Mouse (Mus musculus) 3T3-L1 (cell line): ENCODE measurements around the gene Naa40.

Experiments
- DNase-seq: peaks from one replicate; pipeline ENCODE4 v3.0.0-alpha.2; 2015; ENCODE audit warnings: low read depth, low spot score

Gene Naa40

DNA sequence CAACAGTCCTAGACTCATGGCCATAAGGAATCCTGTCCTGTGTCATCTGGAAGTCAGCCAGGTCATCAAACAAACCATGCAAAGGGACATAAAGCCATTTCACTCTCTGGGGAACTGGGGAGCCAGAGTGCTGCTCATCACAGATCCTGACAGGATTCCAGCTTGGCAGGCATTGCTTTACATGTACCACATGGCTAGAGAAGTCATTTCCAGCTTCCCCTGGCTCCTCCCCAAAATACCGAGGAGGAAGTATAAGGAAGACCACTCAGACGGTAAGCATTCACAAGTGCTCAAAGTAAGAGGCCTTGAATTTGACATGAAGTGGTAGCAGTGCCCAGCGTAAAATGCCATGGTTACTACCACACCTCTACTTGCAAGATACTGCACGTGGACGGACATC, 26.5 kb downstream of the Naa40 start:
- no peak for DNase-seq

- DNase-seq: peak; percentile 60
Observed at GRCm38 (mm10) chr19:7213010-7213409, 28.0 kb downstream of the Naa40 start.

- no peak for DNase-seq
Observed at GRCm38 (mm10) chr19:7212216-7212615, 28.8 kb downstream of the Naa40 start.

DNA sequence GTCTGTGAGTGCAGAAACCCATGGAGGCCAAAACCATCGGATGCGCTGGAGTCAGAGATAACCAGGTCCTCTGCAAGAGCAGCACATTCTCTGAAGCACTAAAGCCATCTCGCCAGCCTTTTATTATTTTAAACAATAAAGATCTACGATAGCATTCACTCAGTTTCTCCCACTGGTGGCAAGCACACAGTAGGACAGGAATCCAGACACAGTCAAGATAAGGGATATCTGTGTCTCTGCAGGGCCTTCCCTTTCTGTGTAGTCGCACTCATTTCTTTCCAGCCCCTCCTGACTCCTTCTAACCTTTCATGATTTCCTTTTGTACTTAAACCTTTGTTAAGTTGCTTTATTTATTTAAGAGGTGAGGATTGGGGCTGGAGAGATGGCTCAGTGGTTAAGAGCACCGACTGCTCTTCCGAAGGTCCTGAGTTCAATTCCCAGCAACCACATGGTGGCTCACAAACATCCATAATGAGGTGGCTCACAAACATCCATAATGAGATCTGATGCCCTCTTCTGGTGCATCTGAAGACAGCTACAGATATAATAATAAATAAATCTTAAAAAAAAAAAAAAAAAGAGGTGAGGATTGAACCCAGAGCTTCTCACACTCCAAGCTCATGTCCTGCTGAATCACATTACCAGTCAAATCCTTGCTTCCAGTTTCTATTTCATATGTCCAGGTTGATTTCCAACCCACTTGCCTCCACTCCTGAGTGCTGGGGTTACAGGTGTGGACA, 30.9 kb downstream of the Naa40 start:
- DNase-seq: no peak

GRCm38 (mm10) chr19:7205753-7206736, 34.9 kb downstream of the Naa40 start, which contains the start of gene Otub1:
Otub1 (minus strand) TSS chr19:7206316.
- peak; percentile 98 for DNase-seq

GRCm38 (mm10) chr19:7205326-7205725, 35.7 kb downstream of the Naa40 start:
- DNase-seq: peak; percentile 64

DNA sequence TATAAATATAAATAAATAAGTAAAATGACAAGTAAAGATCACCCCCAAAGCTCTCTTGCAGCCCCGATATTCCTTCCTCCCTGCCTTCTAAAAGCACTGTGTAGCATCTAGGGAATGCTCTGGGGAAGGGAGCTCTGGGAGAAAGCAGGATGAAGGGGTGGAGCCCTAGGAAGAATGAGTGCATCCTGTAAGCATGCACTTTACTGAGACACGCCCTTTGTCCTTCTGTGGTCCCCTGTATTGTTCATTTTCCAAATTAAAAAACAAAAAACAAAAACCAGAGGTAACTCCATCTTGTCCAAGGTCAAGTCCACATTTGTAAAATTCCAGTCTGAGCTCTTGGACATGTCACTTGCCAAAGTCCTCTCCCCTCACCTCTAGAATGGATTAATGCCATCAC, 36.1 kb downstream of the Naa40 start:
- peak; percentile 83 for DNase-seq

DNA sequence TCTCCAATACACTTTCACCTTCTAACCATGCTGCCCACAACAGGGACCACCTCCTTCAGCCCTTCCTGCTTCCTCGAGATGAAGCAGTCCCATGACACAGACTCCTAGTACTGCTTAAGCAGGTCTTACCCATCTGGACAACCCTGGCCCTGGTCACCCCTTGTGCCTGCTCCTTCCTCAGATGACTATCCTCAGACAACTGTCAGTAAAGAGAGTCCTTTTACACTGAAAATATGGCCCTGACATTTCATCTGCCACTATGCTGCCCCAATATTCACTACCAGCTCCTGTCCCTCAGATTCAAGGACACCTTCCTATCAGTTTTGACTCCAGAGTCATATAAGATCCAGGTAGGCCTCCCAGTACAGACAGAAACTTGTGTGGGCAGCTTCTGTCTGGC, 40.6 kb downstream of the Naa40 start:
- DNase-seq: no peak

GRCm38 (mm10) chr19:7199089-7199488, 41.9 kb downstream of the Naa40 start:
- DNase-seq: no peak

GRCm38 (mm10) chr19:7197445-7197844, 43.5 kb downstream of the Naa40 start:
- no peak for DNase-seq

DNA sequence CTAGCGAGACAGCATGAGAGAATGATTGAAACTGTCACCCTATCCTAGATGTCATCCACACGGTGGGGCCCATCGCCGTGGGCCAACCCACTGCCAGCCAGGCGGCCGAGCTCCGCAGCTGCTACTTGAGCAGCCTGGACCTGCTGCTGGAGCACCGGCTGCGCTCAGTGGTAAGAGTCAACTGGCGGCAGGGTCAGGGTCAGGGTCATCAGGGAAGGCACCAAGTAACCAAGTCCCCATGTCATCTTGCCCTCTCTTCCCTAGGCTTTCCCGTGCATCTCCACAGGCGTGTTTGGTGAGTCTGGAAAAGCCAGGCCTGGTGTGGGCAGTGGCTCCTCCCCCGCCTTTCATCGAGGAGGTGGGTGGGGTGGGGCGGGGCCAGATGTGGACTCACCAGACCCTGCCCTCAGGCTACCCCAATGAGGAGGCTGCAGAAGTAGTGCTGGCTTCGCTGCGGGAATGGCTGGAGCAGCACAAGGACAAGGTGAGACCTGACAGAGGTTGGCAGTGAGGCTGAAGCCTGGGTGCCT, 44.2 kb downstream of the Naa40 start:
- peak; percentile 42 for DNase-seq

DNA sequence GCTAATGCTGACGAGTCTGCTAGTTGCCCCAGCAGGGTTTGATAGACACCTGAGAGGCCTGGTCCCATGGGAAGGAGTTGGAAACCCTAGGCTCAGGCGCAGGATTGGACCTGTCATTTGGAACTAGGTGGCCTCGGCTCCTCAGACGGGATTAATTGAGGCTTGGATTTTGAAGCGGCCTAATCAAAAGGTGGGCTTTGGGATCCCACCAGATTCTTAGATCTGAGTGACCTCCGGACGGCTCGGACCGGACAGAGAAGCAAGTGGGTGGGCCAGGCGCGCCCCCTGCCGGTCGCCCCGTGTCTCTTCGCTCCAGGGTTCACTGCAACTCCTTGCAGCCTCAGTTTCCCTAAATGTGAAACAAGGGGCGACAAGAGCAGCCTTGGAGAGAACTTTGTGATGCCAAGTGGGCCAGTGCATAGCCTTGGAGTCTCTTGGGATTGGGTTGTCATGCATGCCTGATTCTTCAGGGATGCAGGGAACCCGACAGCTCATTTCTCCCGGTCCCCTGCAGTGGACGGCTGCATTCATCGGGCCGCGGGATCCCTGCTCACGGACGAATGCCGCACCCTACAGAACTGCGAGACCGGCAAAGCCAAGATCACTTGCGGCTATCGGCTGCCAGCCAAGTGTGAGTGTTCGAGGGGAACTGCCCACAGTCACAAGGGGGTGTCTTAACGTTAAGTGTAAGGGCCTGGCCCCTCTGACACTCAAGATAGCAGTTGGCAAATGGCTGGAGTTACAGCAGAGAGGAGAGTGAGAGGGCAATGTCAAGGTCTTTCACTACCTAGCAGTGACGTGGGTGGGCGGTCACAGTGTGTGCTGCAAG, 44.9 kb downstream of the Naa40 start:
- peak; percentile 47 for DNase-seq

DNA sequence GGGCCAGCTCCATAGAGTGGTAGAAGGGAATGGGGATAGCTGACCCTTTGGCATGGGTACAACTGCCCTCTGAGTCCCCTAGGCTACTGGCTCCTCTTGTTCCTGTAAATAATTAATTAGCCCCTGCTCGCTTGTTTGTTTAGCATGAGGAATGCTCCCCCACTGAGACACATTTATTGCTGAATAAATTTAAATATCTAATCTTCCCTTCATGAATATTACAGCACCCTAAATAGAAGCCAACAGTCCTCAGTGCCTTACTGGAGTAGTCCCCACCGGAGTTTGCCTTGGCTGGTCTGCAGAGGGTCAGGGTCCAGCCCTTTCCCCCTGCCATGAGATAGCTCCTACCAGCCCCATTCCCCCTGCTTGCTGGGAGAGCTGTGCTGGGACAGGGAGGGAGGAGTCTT, 48.4 kb downstream of the Naa40 start:
- no peak for DNase-seq

DNA sequence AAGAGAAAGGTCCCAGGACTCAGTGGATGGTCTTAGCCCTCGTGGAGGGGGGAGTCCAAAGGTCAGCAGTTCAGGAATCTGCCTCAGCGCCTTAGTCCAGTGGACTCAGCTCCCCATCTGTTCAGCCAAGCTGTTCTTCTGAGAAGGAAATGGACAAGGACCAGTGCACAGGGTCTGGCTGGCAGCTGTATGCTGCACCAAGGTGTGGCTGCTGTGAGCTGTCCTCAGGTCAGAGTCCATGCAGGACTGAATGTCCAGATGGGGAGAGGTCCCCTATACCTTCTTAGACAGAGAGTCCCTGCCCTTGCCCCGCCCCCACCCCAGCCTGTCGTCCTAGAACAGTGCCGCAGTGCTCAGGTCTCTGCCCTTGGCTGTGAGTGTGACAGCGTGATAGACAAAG, 49.3 kb downstream of the Naa40 start:
- DNase-seq: no peak

- no peak for DNase-seq
Observed at GRCm38 (mm10) chr19:7190986-7191385, 50.0 kb downstream of the Naa40 start.

DNA sequence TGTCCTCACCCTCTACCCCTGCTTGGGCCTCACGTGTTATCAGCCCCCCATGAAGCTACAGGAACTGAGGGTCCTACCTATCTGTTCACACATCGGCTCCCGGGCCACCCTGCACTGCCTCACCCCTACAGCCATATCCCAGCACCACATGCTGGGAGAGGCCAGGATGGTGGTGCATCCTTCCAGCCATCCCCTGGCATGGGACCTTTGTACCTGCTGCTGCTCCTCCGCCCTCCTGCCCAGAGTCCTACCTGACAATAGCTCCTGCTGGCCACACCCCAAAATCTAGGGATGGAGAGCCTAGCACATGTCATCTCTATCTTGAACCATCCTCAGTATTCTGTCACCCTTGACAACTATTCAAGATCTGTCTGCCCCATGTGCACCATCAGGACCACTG, 52.0 kb downstream of the Naa40 start:
- no peak for DNase-seq

DNA sequence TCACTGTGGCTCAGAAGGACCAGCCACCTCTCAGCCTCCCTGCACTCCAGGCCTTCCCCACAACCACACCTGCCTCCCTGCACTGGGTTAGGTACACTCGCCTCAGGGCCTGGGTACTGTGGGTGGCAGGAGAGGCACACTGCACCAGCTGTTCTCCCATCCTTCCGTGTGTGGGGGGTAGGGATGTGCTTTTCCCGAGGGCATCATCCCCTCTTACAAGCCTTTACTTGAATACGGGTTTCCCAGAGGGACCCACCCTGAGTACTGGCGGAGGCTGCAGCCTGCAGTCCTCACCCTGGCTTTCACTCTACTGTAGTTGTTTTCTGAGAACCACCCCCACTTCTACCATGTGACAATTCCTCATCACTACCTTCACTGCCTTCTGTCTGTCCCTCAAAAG, 53.8 kb downstream of the Naa40 start:
- DNase-seq: no peak

GRCm38 (mm10) chr19:7185715-7186291, 55.2 kb downstream of the Naa40 start:
- no peak for DNase-seq

DNA sequence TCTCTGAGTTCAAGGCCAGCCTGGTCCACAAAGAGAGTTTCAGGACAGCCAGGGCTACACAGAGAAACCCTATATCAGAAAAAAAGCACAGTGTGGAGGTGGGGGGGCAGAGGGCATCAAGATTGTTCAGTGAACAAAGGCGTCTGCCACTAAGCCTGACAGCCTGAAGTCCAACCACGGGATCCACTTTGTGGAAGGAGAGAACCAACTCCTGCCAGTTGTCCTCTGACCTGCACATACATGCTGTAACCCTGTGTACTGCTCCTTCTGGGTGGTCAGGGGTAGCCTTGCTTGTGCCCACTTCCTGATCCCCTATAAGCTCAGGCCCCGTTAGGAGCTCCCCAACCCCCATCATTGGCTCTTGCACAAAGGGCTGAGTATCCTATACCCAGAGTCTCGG, 55.9 kb downstream of the Naa40 start:
- no peak for DNase-seq

DNA sequence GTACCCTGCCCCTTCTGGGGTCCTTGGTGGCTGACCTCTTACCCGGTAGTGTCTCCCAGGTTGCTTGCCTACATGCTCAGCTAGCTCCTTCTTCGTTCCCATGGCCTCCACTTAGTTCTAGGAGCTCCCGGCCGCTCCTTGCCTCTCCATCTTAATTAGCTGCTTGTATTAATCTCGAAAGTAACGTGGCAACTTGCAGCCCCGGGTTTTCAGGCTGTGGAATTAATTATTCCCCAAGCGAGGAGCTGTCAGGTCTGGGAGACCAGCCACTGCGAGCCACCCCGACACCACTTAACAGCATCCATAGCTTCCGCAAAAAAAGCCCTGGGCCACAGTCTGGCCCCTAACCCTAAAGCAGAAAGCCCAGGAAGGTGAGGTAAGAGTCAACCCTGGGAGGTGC, 57.6 kb downstream of the Naa40 start:
- DNase-seq: no peak

- DNase-seq: no peak
Observed at GRCm38 (mm10) chr19:7182273-7182949, 58.6 kb downstream of the Naa40 start.
